Mouse (Mus musculus): ENCODE data around the gene S100a7a. TPM values are rescaled to one million over a fixed set of nuclear protein-coding genes. Genes with fewer than 3 reads are reported as not detected.

Gene S100a7a
- not detected in 2 replicates for polyA plus RNA-seq (2015; fragmentation: Nextera tagmentation; extraction: Ambion mirVana)

DNA sequence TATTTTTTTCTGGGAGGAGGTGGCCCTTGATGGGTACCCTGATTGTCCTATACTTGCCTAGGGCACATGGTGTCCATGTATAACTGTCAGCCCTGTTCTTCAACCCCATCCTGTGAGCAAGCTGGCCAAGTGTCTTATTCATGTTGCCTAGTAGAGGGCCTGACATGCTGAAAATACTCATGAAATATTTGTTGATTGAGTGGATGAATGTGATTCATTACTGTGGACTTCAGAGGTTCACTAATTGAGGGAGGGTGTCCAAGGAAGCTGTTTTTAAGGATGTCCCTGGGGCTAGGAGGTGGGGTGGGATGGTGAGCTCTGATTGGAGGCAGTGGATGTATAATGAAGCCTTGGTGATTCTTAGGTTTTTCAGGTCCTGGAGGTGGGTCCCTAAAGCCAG lies at the start of gene S100a7a:
TSS of gene S100a7a (plus strand) at position 301 of the 400 bp plus-strand sequence.
- no peaks in the 10 kb centered on the region for H3K36me3 ChIP-seq
- no peak within 1 kb of the TSS for H3K9ac ChIP-seq
- ATAC-seq (ENCODE audit: low FRiP score), result no peak
- H3K9me3 ChIP-seq, result no peaks in the 10 kb centered on the region
- no peak within 1 kb of the TSS for H3K4me2 ChIP-seq
- H3K27ac ChIP-seq, result no peak within 1 kb of the TSS
- no peaks in the 10 kb centered on the region for H3K4me1 ChIP-seq (replicated peaks)
- 0 out of 2 replicates have a peak, but pooled peaks cover 5% of the 10 kb centered on the region for H3K27me3 ChIP-seq
- no peak within 1 kb of the TSS for H3K4me3 ChIP-seq

DNA sequence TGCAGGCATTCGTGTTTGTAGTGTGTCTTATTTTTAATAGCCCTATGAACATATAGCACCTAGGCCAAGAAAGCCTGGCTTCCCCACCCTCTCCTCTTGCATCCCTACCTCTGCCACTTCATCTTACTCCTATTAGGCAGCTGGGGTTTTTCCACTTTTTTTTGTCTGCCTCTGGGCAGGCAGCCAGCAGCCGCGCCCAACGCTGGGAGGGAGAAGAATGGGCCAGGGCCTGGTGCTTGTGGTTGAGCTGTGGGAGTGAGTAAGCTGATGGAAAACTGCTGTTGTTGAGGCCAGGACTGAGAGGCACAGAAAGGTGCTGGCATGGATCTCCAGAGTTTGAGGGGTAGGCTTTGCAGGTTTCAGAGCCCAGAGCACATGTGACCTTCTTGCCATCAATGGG lies 49.4 kb upstream of the S100a7a start:
- peak; percentile 62; the same call in 1 of the 2 replicates for ATAC-seq (ENCODE audit: low FRiP score)
- Histone ChIP-seq H3K4me1 (replicated peaks) (peaks cover 9% of the 10 kb centered on the region; the same call in 1 of the 2 replicates), H3K4me3 (no peak overlapping the region), H3K27me3 (no peaks in the 10 kb centered on the region), H3K4me2 (no peak overlapping the region), H3K27ac (no peak overlapping the region), H3K9ac (no peak overlapping the region), H3K36me3 (no peaks in the 10 kb centered on the region), H3K9me3 (no peaks in the 10 kb centered on the region)
- 45% methylated on average over 4 of the region's 4 CpGs for WGBS

DNA sequence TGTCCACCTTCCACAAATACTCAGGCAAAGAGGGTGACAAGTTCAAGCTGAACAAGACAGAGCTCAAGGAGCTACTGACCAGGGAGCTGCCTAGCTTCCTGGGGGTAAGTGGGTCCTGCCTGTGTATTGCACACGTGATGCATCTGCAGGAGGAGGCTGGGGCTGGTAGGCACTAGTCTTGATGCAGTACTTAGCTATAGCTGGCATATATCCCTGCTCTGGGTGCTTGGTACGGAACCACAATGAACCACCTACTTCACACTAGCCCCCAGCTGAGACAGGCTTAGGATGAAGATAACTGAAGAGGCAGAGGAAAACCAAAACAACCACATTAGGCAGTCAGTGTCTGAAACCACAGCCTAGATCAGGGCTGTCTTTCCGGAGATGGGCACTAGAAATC lies 48.8 kb upstream of the S100a7a start:
- no peak for ATAC-seq (ENCODE audit: low FRiP score)

DNA sequence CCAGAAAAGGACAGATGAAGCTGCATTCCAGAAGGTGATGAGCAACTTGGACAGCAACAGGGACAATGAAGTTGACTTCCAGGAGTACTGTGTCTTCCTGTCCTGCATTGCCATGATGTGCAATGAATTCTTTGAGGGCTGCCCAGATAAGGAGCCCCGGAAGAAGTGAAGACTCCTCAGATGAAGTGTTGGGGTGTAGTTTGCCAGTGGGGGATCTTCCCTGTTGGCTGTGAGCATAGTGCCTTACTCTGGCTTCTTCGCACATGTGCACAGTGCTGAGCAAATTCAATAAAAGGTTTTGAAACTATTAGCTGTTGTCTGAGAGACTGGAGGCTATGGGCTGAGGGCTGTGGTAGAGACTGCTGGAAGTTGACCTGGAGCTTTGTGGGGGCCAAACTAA lies 48.1 kb upstream of the S100a7a start:
- 0 out of 2 replicates have a peak, but pooled peaks cover 1% of the 10 kb centered on the region for H3K27me3 ChIP-seq
- H3K4me3 ChIP-seq, result no peak overlapping the region
- no peak overlapping the region for H3K4me2 ChIP-seq
- no peaks in the 10 kb centered on the region for H3K9me3 ChIP-seq
- no peak overlapping the region for H3K9ac ChIP-seq
- WGBS, result 93% methylated on average over 2 of the region's 2 CpGs
- no peak overlapping the region for H3K27ac ChIP-seq
- peaks cover 9% of the 10 kb centered on the region; the same call in 1 of the 2 replicates for H3K4me1 ChIP-seq (replicated peaks)
- no peaks in the 10 kb centered on the region for H3K36me3 ChIP-seq
- ATAC-seq (ENCODE audit: low FRiP score), result no peak

More for the DNA sequence above, 48.8 kb upstream of the S100a7a start:
- H3K9me3 ChIP-seq, result no peaks in the 10 kb centered on the region
- 82% methylated on average over 3 of the region's 3 CpGs for WGBS
- no peak overlapping the region for H3K4me3 ChIP-seq
- H3K4me2 ChIP-seq, result no peak overlapping the region
- H3K4me1 ChIP-seq (replicated peaks), result peaks cover 9% of the 10 kb centered on the region; the same call in 1 of the 2 replicates
- no peaks in the 10 kb centered on the region for H3K36me3 ChIP-seq
- no peaks in the 10 kb centered on the region for H3K27me3 ChIP-seq
- no peak overlapping the region for H3K9ac ChIP-seq
- no peak overlapping the region for H3K27ac ChIP-seq

DNA sequence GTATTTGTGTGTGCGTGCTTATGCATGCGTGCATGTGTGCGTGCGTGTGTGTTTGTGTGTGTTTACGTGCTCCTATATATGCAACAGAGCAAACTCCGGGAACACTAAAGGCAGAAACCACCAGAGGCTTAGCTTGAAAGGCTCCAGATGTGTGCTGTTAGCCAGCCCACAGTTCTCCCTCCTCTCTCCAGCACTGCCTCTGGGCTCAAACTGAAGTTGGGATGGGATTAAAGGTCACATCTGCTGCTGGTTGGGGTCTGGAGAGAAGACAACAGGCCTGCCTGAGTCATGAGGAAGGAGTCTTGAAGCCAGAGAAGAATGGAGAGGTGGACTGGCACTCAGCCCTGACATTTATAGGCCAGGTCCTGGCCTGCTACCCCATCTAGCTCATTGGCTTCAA lies 47.6 kb upstream of the S100a7a start:
- Histone ChIP-seq H3K4me3 (no peak overlapping the region), H3K9ac (no peak overlapping the region), H3K36me3 (no peaks in the 10 kb centered on the region), H3K9me3 (no peaks in the 10 kb centered on the region), H3K4me2 (no peak overlapping the region), H3K27ac (no peak overlapping the region), H3K4me1 (replicated peaks) (peaks cover 9% of the 10 kb centered on the region; the same call in 1 of the 2 replicates), H3K27me3 (0 out of 2 replicates have a peak, but pooled peaks cover 4% of the 10 kb centered on the region)
- ATAC-seq (ENCODE audit: low FRiP score), result no peak
- 90% methylated on average over 6 of the region's 6 CpGs for WGBS

DNA sequence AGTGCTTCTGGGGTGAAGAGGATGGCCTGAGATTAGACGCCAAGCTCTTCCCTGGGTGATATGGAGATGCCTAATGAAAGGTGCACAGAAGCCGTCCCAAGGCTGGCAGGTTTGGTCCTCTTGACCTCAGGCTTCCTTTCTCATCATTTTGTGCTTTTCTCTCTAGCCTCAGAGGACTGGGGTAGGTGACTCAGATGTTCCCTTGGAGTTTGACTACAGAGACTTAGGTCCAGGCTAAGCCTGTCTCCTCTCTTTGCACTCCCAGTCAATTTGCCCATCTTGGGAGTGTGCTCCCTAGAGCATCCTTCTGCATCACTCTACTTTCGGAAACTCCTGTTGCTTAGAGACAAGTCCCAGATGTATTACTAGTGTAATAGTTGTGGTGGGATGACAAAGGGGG lies 46.5 kb upstream of the S100a7a start:
- Histone ChIP-seq H3K4me1 (replicated peaks) (peaks cover 9% of the 10 kb centered on the region; the same call in 1 of the 2 replicates), H3K4me3 (no peak overlapping the region), H3K36me3 (no peaks in the 10 kb centered on the region), H3K4me2 (no peak overlapping the region), H3K27ac (no peak overlapping the region), H3K9ac (no peak overlapping the region), H3K9me3 (no peaks in the 10 kb centered on the region), H3K27me3 (0 out of 2 replicates have a peak, but pooled peaks cover 4% of the 10 kb centered on the region)
- no peak for ATAC-seq (ENCODE audit: low FRiP score)
- WGBS, result 85% methylated on average over 3 of the region's 3 CpGs

DNA sequence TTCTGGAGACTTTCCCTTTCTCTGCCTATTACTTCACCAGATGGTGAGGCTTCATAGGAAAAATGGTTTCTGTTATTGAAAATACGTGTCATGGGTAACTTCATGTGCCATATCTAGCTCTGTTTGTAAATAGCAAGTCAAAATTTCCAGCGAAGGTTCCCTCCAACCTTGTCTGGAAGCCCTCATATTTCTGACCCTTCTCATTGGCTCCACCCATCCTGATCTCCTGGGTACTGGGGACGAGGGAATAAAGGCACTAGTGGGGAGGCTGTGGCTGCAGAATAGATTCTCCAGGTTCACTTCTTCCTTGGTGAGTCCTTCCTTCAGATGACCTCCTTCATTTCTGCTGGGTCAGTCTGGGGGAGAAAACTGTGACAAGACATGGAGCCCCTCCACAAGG lies 45.6 kb upstream of the S100a7a start, which contains the start of gene S100a5:
TSS of gene S100a5 (plus strand) at position 301 of the 400 bp plus-strand sequence.
- Histone ChIP-seq H3K36me3 (no peaks in the 10 kb centered on the region), H3K4me2 (no peak within 1 kb of the TSS), H3K27ac (no peak within 1 kb of the TSS), H3K4me3 (no peak within 1 kb of the TSS), H3K9me3 (no peaks in the 10 kb centered on the region), H3K9ac (no peak within 1 kb of the TSS), H3K27me3 (peaks cover 6% of the 10 kb centered on the region), H3K4me1 (replicated peaks) (peaks cover 15% of the 10 kb centered on the region)
- no peak for ATAC-seq (ENCODE audit: low FRiP score)
- WGBS, result 71% methylated on average over 3 of the region's 3 CpGs

DNA sequence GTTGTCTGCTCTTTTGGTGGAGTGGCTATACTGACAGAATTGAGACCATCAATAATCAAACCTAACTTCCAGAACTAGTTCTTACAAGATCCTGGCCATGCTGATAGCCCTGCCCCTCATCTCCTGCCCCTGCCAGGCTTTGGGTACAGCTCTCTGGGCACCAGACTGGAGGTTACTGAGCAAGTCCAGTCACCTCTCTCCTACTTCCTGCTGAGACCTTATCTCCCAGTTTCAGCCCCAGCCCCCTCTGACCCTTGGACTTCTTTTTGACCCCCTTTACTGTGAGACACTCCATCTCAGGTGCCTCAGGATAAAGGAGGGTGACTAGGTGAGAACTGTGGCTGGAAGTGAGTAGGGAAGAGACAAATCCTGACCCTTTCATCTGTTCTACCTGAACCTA lies 44.7 kb upstream of the S100a7a start:
- no peak overlapping the region for H3K9ac ChIP-seq
- ATAC-seq (ENCODE audit: low FRiP score), result no peak
- H3K4me1 ChIP-seq (replicated peaks), result peaks cover 18% of the 10 kb centered on the region
- no peak overlapping the region for H3K27ac ChIP-seq
- peaks cover 13% of the 10 kb centered on the region for H3K27me3 ChIP-seq
- H3K4me3 ChIP-seq, result no peak overlapping the region
- H3K36me3 ChIP-seq, result no peaks in the 10 kb centered on the region
- no peaks in the 10 kb centered on the region for H3K9me3 ChIP-seq
- H3K4me2 ChIP-seq, result no peak overlapping the region

DNA sequence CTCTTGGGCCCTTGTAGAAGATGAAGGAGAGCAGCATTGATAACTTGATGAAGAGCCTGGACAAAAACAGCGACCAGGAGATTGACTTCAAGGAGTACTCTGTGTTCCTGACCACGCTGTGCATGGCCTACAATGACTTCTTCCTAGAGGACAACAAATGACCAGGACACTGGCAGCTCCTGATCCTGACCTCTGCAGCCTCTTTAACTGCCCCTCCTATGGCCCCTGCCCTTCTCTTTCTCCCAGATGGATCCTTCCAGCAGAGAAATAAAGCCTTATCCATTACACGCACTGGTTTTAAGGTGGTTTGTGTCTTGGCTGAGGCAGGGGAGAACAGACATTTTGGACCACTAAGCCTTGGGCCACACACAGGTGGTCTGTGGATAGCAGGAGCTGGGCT lies 42.3 kb upstream of the S100a7a start:
- H3K9me3 ChIP-seq, result no peaks in the 10 kb centered on the region
- H3K9ac ChIP-seq, result no peak overlapping the region
- H3K27ac ChIP-seq, result no peak overlapping the region
- peaks cover 10% of the 10 kb centered on the region for H3K4me1 ChIP-seq (replicated peaks)
- H3K4me2 ChIP-seq, result no peak overlapping the region
- ATAC-seq (ENCODE audit: low FRiP score), result no peak
- WGBS, result 84% methylated on average over 3 of the region's 3 CpGs
- H3K27me3 ChIP-seq, result peaks cover 18% of the 10 kb centered on the region
- H3K4me3 ChIP-seq, result no peak overlapping the region
- H3K36me3 ChIP-seq, result no peaks in the 10 kb centered on the region

DNA sequence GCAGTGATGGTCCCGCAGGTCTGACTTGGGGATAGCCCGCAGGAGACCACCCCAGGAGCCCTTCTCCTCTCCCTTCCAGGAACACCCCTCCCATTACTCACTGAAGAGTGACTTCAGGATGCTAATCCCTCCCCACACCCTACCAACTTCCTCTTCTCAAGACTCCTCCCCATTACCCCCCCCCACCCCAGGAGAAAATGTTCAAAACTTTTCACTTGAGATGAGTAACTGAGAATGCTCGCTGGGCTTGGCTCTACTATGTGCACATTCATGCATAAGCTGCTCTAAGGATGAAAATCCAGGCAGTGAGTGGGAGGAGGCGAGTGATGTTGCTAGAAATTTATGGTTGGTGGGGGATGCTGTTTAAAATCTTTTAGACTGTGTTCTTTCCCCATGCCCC lies 41.8 kb upstream of the S100a7a start:
- Histone ChIP-seq H3K4me3 (no peak overlapping the region), H3K9me3 (no peaks in the 10 kb centered on the region), H3K27ac (no peak overlapping the region), H3K27me3 (peaks cover 18% of the 10 kb centered on the region), H3K36me3 (no peaks in the 10 kb centered on the region), H3K4me2 (no peak overlapping the region), H3K4me1 (replicated peaks) (peaks cover 10% of the 10 kb centered on the region), H3K9ac (no peak overlapping the region)
- 69% methylated on average over 4 of the region's 4 CpGs for WGBS
- no peak for ATAC-seq (ENCODE audit: low FRiP score)

DNA sequence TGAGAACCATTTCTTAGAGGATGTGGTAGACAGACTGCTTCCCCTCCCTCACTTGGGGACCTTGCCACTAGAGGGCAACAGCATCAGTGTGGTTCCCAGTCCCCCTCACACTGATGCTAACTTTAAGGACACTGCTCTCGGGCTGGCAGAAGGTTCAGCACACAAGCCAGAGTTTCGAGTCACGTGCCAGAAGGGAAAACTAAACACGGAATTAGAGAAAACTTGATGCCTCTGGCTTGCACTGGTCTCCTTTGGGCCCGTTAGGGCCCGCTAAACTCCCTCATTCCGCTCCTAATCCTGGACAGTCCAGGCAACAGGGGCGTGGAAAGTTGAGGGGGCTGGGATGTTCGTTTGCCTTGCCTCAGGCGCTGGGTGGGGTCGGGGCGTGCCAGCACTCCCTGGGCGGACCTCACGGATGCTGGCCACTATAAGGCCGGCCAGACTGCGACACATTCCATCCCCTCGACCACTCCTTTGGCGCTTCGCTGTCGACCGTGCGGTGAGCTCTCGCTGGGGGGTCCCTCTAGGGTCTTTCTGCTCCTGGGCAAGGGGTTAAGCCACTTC lies 41.0 kb upstream of the S100a7a start, which contains the start of gene S100a6:
TSS of gene S100a6 (plus strand) at position 155 of the 564 bp plus-strand sequence.
- H3K4me3 ChIP-seq, result peak within 1 kb of the TSS; percentile 31
- no peaks in the 10 kb centered on the region for H3K9me3 ChIP-seq
- peak within 1 kb of the TSS; percentile 20; the same call in 1 of the 2 replicates for H3K9ac ChIP-seq
- peak within 1 kb of the TSS; percentile 62 for H3K4me2 ChIP-seq
- H3K27ac ChIP-seq, result no peak within 1 kb of the TSS
- peaks cover 10% of the 10 kb centered on the region for H3K4me1 ChIP-seq (replicated peaks)
- peak; percentile 73 for ATAC-seq (ENCODE audit: low FRiP score)
- H3K36me3 ChIP-seq, result no peaks in the 10 kb centered on the region
- WGBS, result 1% methylated on average over 23 of the region's 23 CpGs
- H3K27me3 ChIP-seq, result peaks cover 18% of the 10 kb centered on the region

DNA sequence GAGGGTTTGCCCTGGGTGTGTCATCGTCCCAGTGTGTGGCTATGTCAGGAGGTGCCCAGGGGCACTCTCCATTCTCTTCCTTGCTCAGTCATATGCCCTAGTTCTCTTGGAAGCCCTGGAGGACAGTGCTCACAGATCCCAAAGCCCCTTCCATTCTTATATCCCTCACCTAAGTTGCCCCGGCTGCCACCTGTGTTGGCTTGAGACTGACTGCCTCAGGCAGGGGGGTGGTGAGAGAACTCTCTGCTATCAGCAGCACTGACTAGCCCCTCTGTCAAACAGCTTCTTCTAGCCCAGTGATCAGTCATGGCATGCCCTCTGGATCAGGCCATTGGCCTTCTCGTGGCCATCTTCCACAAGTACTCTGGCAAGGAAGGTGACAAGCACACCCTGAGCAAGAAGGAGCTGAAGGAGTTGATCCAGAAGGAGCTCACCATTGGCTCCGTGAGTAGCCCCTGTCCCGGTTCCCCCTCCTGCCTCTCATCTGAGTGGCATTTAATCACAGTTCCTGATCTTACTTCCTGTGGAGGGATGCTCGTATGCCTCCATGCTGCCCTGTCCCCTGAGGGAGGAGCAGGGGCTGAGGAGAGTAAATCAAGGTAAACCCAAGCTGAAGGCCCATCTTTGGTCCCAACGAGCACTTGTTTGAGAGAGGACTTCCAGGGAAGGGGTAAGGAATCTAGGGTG lies 40.2 kb upstream of the S100a7a start:
- WGBS, result 70% methylated on average over 7 of the region's 7 CpGs
- peak overlapping the region; percentile 20; the same call in 1 of the 2 replicates for H3K9ac ChIP-seq
- H3K4me1 ChIP-seq (replicated peaks), result peaks cover 10% of the 10 kb centered on the region
- 0 out of 2 replicates have a peak, but pooled peaks have one; percentile 14 for ATAC-seq (ENCODE audit: low FRiP score)
- no peak overlapping the region for H3K27ac ChIP-seq
- peak overlapping the region; percentile 62 for H3K4me2 ChIP-seq
- peaks cover 18% of the 10 kb centered on the region for H3K27me3 ChIP-seq
- peak overlapping the region; percentile 31; the same call in 1 of the 2 replicates for H3K4me3 ChIP-seq
- H3K36me3 ChIP-seq, result no peaks in the 10 kb centered on the region
- H3K9me3 ChIP-seq, result no peaks in the 10 kb centered on the region

All from hindbrain, embryonic 13.5 days (tissue).